Mouse (Mus musculus) hindbrain, postnatal 0 days (tissue): ENCODE data around the gene Zfp503. TPM values are rescaled to one million over a fixed set of nuclear protein-coding genes. Genes with fewer than 3 reads are reported as not detected.

Experiments used
- ATAC-seq: fragments of 200-750 bp; cut with Nextera tagmentation; 2 replicates; pipeline ENCODE4 v1.8.0; 2017; ENCODE audit warnings: mild to moderate bottlenecking, moderate TSS enrichment, moderate library complexity
- DNase-seq: peaks from one replicate; pipeline ENCODE4 v3.0.0-alpha.2; 2015; ENCODE audit warnings: low spot score
- H3K27ac ChIP-seq: fragments of 300-500 bp; sonication (generic); 2 replicates; pipeline ENCODE4 v1.5.1; 2014; ENCODE audit warnings: mild to moderate bottlenecking
- H3K27me3 ChIP-seq: fragments of 300-500 bp; sonication (generic); 2 replicates; pipeline ENCODE4 v1.6.1; 2014; ENCODE audit warnings: low read length, mixed read lengths; ENCODE audit not compliant: insufficient read depth
- H3K36me3 ChIP-seq: fragments of 300-500 bp; sonication (generic); 2 replicates; pipeline ENCODE4 v1.6.1; 2014; ENCODE audit warnings: low read length, mixed read lengths; ENCODE audit not compliant: insufficient read depth
- H3K4me1 ChIP-seq: fragments of 300-500 bp; sonication (generic); 2 replicates; pipeline ENCODE4 v1.6.1; 2014; ENCODE audit warnings: antibody characterized with exemption, low read length, mixed read lengths; ENCODE audit not compliant: insufficient read depth
- H3K4me2 ChIP-seq: fragments of 300-500 bp; sonication (generic); 2 replicates; pipeline ENCODE4 v1.6.1; 2014; ENCODE audit warnings: low read depth, mild to moderate bottlenecking, low read length, moderate library complexity, mixed read lengths
- H3K4me3 ChIP-seq: fragments of 300-500 bp; sonication (generic); 2 replicates; pipeline ENCODE4 v1.5.1; 2014; ENCODE audit warnings: low read length
- H3K9ac ChIP-seq: fragments of 300-500 bp; sonication (generic); replicated peaks from 2 replicates; pipeline ENCODE4 v1.6.1; 2014; ENCODE audit warnings: mild to moderate bottlenecking, low read length, moderate library complexity, mixed read lengths
- H3K9me3 ChIP-seq: fragments of 300-500 bp; sonication (generic); 2 replicates; pipeline ENCODE4 v1.6.1; 2016; ENCODE audit warnings: low read length, mixed read lengths
- CTCF ChIP-seq: IDR thresholded peaks from 2 replicates; pipeline ENCODE4 v1.5.1; 2016; ENCODE audit warnings: antibody characterized with exemption, control low read depth, low read depth
- WGBS: fragments of 180-500 bp; shearing (Covaris S2); extraction: QIAGEN DNeasy Blood & Tissue Kit; methylation state at CpG from one replicate; pipeline ENCODE4 v1.1.7; 2014; 5-methylcytosine and 5-hydroxymethylcytosine counted together
- polyA plus RNA-seq: library from polyadenylated mRNA; unstranded; fragments of >200 nt; fragmentation: Nextera tagmentation; extraction: Ambion mirVana; gene quantifications from 2 replicates; pipeline ENCODE4 v1.2.1, GENCODE M21; 2015
- total RNA-seq: library from RNA; depleted of rRNA; stranded (reverse); fragments of >200 nt; gene quantifications from 2 replicates; pipeline ENCODE4 v1.2.3, GENCODE M21; 2014

Gene Zfp503
- total and polyA plus RNA-seq, 2 experiments from 2014 or later = 10.4 to 25.5 TPM

DNA sequence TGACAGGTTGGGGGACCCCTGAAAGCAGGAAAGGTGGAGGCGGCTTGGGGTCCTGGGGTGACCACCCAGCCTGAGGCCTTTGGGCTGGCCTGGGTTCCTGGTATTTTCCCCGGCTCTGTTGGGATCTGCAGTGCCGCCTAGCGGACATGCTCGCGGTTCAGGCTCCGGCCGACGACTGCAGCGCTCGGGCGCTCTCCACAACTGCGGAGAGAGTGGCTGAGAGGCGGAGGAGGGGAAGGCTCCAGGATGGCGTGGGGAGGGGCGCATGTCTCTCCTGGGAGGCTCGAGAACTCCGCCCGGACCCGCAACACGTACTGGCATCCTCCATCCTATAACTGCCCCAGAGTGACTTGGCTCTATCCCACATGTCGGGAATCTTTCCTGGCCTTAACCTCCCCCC is 7.9 kb downstream of the Zfp503 start:
- TF ChIP-seq CTCF = peak; percentile 90
- ATAC-seq = peak; percentile 75
- Histone ChIP-seq H3K9me3 (no peaks in the 10 kb centered on the region), H3K27me3 (no peaks in the 10 kb centered on the region), H3K4me1 (no peaks in the 10 kb centered on the region), H3K4me3 (peak overlapping the region; percentile 18), H3K27ac (no peak overlapping the region), H3K4me2 (peak overlapping the region; percentile 50), H3K36me3 (no peaks in the 10 kb centered on the region), H3K9ac (no peak overlapping the region)
- 1% methylated on average over 22 of the region's 22 CpGs for WGBS
- DNase-seq = peak; percentile 85

GRCm38 (mm10) chr14:21968978-21969377 is 20.4 kb downstream of the Zfp503 start:
- 29% methylated on average over 4 of the region's 4 CpGs for WGBS
- Histone ChIP-seq H3K4me1 (no peaks in the 10 kb centered on the region), H3K27ac (no peak overlapping the region), H3K9me3 (no peaks in the 10 kb centered on the region), H3K4me2 (no peak overlapping the region), H3K9ac (no peak overlapping the region), H3K4me3 (no peak overlapping the region), H3K27me3 (no peaks in the 10 kb centered on the region), H3K36me3 (no peaks in the 10 kb centered on the region)
- ATAC-seq (peak; percentile 76), DNase-seq (peak; percentile 82)
- TF ChIP-seq CTCF = peak; percentile 70

DNA sequence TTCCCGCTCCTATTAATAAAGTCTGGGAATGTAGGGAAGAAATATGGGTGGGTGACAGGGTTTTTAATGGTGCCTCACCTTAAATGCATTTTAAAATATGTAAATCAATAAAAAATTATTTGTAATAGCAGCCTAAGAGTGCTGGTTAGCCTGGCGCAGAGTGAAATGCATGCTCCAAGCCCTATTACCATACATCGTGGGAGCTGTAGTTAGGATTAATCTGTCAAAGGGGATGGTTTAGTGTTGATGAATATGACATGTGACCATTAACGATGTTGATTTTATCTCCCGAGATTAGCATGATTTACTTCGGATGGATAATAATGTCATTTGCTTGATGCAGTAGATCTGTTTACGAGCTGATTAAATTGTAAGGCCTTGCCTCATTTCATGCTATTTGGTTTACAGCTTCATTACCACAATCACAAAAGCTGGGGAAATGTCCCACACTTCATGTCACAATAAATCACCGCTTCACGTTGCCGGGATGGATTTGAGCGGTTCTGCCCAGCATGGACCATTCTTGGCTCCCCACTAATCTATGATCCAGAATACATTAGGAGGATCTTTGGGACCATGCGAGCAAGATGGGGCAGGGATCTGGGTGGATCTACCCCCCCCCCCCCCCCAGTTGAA is 21.9 kb downstream of the Zfp503 start:
- Histone ChIP-seq H3K4me1 (no peaks in the 10 kb centered on the region), H3K36me3 (no peaks in the 10 kb centered on the region), H3K9me3 (no peaks in the 10 kb centered on the region), H3K4me3 (no peak overlapping the region), H3K27me3 (no peaks in the 10 kb centered on the region), H3K9ac (no peak overlapping the region), H3K4me2 (no peak overlapping the region), H3K27ac (no peak overlapping the region)
- DNase-seq (peak; percentile 15), ATAC-seq (no peak)
- TF ChIP-seq CTCF = no peak
- 37% methylated on average over 12 of the region's 12 CpGs for WGBS

DNA sequence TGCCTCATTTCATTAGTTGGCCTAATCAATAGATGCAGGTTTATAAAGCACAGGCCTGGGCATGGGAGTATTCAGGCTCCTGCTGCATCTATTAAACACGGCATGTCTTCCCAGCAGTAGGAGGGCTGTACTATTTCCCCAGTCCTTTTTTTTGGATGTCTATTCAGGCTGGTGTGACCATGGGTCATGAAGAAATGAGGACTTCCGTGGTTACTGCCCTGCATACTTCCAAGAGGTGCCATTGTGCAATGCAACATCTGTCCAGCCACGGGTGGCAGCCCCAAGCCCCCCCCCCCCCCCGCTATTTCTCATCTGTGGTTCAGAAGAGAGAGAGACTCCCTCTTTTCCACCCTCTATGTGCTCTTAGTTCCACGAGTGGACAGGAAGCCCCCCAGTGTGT is 23.1 kb downstream of the Zfp503 start:
- WGBS = 33% methylated on average over 4 of the region's 5 CpGs
- Histone ChIP-seq H3K27me3 (no peaks in the 10 kb centered on the region), H3K27ac (no peak overlapping the region), H3K4me1 (no peaks in the 10 kb centered on the region), H3K36me3 (no peaks in the 10 kb centered on the region), H3K9me3 (no peaks in the 10 kb centered on the region), H3K4me3 (no peak overlapping the region), H3K4me2 (no peak overlapping the region), H3K9ac (no peak overlapping the region)
- ATAC-seq (no peak), DNase-seq (no peak)
- TF ChIP-seq CTCF = no peak

DNA sequence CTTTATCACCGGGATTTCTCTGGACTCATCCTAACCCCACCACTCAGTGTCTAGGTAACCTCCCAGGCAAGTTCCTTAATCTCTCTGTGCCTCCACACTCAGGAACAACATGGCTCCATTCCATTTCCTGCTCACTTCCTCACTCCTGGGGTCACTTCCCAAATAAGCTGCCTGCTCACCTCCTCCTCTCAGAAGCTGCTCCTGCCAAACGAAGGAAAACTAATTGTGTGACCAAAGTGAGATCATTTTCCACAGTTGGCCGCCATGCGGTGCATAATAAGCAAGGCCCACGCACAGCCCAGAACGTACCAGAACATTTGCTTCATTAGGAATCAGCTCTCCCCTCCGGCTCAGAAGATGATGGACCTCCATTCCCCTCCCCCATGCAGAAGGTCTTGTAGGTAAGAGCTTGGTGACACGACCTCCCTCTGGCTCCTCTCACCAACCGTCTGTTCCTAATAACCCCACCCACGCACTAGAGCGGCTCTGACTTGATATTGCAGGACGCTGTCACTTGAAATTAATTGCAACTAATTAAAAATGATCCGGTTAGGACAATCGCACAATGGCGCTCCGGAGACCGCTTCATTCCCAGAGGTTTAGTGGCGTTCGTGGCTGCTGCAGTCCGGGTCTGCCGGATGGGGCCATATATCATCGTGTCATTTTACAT is 26.9 kb downstream of the Zfp503 start:
- peak; percentile 36; the same call in 1 of the 2 replicates for ATAC-seq
- H3K9me3 ChIP-seq = no peaks in the 10 kb centered on the region

GRCm38 (mm10) chr14:21959243-21959642 is 30.2 kb downstream of the Zfp503 start:
- WGBS = 56% methylated on average over 8 of the region's 8 CpGs
- no peak for TF ChIP-seq CTCF
- Histone ChIP-seq H3K27ac (no peak overlapping the region), H3K4me1 (no peaks in the 10 kb centered on the region), H3K4me2 (no peak overlapping the region), H3K4me3 (no peak overlapping the region), H3K9ac (no peak overlapping the region), H3K36me3 (no peaks in the 10 kb centered on the region), H3K27me3 (no peaks in the 10 kb centered on the region), H3K9me3 (no peaks in the 10 kb centered on the region)
- DNase-seq = peak; percentile 68
- peak; percentile 55 for ATAC-seq

More for the DNA sequence above, 26.9 kb downstream of the Zfp503 start:
- Histone ChIP-seq H3K4me3 (no peak overlapping the region), H3K27me3 (no peaks in the 10 kb centered on the region), H3K4me1 (no peaks in the 10 kb centered on the region), H3K4me2 (no peak overlapping the region), H3K36me3 (no peaks in the 10 kb centered on the region), H3K9ac (no peak overlapping the region), H3K27ac (no peak overlapping the region)
- WGBS = 40% methylated on average over 22 of the region's 22 CpGs
- peak; percentile 37 for DNase-seq
- no peak for TF ChIP-seq CTCF

DNA sequence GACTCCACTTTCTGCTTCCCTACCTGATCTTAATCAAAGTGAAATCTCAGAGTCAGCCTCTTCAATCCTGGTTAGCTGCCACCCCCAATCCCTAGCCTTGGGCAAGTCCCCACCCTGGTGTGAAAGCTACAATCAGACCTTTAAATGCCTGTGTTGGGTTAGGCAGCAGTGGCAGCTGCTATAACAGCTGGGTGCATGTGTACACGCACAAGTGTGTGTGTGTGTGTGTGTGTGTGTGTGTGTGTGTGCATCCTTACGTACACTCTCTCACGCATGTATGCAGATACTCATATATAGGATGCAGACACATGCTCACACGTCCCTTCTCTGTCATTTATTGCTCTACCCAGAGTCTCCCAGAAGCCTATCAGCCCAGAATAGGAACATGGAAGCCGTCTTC is 30.8 kb downstream of the Zfp503 start:
- H3K36me3 ChIP-seq = no peaks in the 10 kb centered on the region
- WGBS = 78% methylated on average over 5 of the region's 5 CpGs
- DNase-seq (no peak), ATAC-seq (no peak)
- H3K4me2 ChIP-seq = no peak overlapping the region
- no peak overlapping the region for H3K27ac ChIP-seq
- H3K4me1 ChIP-seq = no peaks in the 10 kb centered on the region
- no peak for TF ChIP-seq CTCF
- H3K9ac ChIP-seq = no peak overlapping the region
- H3K9me3 ChIP-seq = no peaks in the 10 kb centered on the region
- H3K4me3 ChIP-seq = no peak overlapping the region
- no peaks in the 10 kb centered on the region for H3K27me3 ChIP-seq
